Mouse (Mus musculus) thymus, postnatal 10 days (tissue): ENCODE results near the gene Gucy1b2.

Experiments
- DNase-seq, 2 experiments: peaks; one replicate each; pipeline ENCODE4 v3.0.0; 2021; ENCODE audit warnings: low spot score in 2 of 2

The Gucy1b2 gene

DNA sequence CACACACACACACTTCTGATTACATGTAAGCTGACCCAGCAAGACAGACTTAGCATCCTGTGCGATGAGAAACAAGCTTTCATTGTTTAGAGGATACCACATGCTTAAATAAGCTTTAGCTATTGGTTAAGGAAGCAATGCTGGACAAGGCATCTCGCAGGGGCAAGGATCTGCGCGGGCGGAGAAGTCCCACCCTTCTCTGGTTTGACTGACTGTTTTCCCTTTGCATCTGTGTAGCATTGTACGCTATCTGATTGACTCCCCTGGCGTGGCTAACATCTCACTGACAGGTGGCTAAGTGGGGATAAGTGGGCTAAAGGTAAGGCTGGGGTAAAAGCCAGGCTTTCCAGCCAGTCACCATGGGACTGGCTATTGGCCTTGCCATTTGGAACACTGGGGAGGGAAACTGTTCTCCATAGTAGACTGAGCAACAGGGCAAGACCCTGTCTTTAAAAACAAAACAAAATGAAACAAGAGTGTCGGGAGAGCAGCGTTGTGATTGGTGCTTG lies at the start of gene Gucy1b2:
Gene Gucy1b2, minus strand, starts transcription at position 51 of the 509 bp plus-strand sequence.
- no peak for DNase-seq

DNA sequence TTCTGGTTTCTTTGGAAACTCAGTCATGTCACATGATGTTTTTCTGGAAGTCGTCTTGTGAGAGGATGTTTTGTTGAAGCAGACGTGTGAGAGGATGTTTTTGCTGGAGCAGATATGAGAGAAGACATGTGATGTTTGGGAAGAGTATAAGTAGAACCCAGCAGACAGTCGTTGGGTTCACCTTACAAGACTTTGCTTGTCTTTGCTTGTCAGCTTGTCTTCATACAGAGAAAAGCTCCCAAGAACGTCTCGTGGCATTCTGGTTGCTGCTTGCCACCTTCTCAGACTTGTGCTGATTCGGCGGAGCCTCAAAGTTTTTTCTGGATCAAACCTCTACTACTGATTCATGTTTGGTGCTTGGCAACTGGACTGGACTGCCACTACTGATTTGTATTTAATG lies 41.3 kb upstream of the Gucy1b2 start:
- no peak for DNase-seq

DNA sequence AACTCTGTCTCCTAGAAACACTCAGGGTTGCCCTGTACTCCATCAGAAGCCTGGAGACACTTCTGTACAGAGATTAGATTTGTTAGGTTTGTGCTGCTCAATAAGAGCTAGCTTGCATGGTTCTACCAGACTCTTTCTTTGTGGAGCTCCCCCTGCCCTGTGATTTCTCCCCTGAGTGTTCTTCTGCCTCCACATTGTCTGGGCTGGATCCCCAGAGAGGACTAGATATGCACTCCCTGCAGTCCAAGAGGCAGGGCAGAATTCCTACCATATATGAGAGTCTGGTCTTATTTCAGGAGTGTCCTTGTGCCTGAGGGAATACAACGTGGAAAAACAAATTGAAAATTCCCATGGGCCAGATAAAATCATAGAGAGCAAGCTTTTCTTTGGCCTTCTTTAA lies 40.4 kb upstream of the Gucy1b2 start:
- no peak for DNase-seq

DNA sequence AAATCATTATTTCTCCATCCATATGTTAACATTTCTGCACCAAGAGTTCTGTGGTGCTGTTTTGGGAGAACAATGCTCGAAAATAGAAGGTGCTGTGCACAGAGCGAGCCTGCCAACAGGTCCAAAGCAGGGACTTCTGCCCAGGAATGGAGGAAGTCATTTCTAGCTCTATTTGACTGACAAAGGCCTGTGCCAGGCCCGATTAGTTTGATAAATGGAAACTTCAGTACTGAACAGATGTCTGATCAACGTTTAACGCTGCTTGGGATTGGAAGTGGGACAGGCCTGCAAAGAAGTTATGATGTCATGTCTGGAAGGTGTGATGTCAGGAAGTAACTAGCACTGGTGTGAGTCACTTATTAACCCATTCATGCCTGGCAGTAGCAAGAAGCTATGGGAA lies 37.4 kb upstream of the Gucy1b2 start:
- DNase-seq, result no peak

DNA sequence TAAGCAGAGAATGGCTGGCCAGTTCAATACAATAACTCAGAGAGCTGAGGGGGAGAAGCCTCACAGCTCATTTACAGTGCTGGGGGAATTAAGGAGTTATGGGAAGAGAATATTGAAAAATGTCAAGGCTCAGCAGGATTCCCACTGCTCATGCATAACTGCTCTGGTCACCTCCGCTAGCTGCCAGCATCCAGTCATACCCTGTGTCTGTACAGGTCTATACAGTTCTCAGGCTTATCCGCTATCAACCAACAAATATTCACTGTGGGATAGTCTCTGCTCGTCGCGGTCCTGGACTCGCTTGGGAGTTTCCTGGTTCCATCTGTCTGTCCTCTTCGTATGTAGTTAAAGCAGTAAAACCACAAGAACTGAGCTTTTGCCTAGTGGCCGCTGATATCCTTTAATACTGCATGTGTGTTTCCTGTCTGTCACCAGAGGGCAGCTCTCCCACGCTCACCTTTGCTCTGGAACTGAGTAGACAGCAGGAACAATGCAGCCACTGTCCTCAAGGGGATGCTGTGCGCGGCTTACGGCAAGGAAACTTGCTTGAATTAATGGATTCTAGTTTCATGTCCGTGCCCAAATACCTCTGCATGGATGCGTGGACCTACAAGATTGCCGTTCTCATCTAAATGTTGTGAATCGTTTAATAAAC lies 36.2 kb upstream of the Gucy1b2 start:
- peak; percentile 15 to 33 for DNase-seq

DNA sequence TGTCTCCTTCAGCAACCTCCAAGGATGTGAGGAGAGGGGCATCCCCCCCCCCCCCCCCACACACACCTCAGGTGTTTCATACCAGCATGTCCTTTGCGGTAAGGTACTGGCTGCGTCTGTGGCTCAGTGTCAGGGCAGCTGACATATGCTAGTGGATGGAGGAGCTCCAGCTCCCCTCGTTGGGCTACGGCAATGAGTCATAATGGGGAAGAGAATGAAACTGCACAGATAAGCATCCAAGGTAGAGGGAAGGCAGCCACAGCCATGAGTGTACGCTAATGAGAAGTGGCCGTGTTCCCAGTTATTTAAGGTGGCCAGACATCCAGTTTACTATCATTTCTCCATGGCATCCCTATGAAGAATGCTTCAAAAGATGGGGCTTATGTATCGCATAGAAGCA lies 32.2 kb upstream of the Gucy1b2 start:
- no peak for DNase-seq

DNA sequence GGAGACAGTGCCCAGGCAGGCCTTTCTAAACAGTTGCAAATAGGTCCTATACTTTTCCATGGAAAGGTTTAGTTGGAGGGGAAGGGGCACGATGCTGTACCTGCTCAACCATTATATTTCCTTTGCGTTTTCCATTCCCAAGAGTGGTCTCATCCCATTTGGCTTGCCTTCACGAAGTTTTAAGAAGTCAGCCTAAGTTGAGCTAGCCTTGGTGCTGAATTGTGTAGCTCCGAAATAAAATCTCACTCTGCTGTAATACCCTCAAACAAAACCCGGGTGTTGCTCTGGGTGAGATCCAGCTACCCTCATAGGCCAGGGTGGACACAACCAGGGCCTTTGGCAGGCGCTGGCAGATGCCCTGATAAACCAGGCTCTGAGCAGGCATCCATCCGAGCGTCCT lies 25.3 kb upstream of the Gucy1b2 start:
- no peak for DNase-seq

DNA sequence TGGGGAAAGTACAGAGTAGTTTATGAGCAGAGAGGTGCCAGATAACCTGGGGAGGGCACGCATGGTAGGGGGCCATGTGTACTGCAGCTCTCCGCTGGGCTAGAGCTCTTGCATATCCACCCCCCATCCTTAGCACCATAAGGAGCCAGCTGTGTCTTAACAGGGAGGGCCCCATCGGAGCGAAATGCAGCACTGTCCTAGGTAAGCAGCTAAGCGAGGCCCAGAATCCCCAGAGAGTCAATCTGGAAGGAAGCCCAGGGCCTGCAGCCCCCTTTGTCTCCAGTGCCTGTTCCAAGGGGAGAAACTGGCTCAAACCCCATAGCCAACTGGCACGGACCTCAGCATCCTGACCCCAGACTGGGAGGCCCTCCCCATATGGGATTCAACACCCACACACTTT lies 23.3 kb upstream of the Gucy1b2 start:
- no peak for DNase-seq

DNA sequence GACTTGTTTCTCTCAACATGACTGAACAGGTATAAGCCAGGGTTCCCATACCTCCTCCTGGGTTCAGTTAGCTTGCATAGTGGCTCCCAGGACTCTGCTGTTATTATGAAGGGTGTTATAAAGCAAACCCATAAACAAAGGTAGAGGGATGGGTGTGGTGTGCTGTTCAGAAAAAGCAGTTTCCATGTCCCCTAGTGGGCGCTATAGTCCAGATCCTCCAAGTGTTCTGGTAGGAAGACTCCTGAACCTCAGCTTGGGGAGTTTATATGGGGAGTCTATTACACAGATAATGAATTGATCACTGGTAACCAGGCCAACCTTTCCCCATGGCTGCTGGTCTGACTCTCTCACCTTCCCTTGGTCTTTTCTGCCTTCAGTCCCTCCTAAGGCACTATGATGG lies 18.4 kb upstream of the Gucy1b2 start:
- no peak for DNase-seq

DNA sequence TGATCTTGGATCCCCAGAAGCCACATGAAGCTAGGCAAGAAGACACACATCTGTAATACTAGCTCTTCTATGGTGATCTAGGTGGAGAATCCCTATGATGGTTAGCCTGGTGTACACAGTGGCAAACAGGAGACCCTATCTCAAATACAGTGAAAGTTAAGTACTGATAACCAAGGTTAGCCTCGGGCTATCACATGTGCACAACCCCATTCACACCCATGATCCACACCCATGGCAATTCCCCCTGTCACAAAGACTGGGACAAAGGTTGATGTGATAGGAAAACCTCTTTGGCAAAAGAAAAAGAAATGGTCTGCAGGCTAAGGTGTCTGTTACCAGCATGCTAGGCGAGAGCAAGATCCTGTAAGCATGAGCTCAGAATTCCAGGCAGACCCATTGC lies 16.0 kb upstream of the Gucy1b2 start:
- DNase-seq, result no peak

DNA sequence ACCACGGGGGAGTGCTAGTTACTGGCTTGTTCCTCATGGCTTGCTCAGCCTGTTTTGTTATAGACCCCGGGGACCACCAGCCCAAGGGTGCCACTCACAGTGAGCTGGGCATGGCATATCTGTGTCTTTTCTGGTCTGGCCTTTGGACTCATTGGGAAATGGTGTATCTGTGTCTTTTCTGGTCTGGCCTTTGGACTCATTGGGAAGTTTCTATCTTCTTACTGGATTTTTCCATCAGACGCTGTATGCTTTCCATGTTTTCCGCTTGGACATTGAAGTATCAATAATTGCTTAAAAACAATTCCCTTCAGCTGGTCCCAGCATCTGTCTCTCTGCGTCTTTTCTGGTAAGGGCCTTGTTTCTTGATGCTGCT lies 12.7 kb upstream of the Gucy1b2 start:
- no peak for DNase-seq

DNA sequence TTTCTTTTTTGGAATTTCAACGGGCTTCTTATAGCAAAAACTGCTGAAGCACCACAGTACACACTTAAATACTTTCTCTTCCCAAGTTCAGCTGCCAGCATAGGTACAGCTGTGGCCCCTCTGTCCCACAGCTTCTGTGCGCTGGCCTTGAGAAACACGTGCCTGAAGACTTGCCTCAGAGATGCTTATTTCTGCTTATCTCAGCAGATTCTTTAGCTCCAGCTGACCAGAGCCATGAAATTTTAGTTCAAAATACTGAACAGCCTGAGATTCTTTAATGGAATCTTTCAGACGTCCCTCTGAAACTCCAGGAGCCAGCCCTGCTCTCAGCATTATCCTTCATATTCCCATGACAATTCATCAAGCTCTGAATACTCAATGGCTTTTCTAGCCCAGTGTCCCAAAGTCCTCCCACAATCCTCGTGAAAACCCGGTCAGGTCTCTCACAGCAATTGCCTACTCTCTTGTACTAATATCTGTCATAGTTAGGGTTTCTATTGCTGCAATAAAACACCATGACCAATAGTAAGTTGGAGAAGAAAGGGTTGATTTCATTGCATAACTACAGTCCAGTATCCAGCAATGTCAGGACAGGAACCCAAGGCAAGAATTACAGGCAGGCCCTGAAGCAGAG lies 12.1 kb upstream of the Gucy1b2 start:
- no peak for DNase-seq

DNA sequence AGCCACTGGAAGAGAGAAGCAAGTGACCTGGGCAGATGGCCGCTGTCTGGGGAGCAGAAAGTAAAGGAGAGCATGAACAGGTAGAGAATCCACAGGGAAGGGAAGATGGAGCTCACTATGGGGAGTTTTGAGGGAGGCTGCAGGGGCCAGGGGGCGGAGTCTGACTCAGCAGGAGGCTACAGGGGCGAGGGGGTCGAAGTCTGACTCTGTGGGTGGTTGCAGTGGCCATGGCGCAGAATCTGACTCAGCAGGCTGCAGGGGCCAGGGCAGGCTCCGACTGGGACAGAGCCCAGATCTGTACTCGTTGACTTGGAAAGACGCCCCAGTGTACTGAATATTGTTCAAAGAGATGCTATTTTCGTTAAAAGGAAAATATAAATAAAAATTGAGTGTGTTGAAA lies 8.9 kb upstream of the Gucy1b2 start:
- DNase-seq, result no peak

DNA sequence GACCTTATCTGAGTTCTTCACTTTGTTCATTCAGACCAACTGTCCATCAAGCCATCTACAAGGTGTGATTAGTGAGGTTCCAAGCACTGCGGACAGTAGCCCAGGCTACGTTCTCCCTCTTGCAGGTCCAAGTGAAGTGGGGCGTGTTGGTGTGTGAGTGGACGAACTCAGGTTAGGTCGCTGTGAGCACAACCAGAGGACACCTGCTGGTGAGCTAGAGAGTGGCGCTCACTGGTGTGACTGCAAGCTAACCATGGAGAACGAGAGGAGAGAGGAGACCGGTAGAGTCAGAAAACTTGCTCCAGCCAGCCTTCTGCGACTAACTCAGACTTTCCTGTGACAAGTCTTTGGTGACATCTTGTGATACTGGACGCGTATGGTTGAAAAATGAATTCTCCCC lies 3.5 kb upstream of the Gucy1b2 start:
- DNase-seq, result peak in 1 of 2 experiments; percentile 27

DNA sequence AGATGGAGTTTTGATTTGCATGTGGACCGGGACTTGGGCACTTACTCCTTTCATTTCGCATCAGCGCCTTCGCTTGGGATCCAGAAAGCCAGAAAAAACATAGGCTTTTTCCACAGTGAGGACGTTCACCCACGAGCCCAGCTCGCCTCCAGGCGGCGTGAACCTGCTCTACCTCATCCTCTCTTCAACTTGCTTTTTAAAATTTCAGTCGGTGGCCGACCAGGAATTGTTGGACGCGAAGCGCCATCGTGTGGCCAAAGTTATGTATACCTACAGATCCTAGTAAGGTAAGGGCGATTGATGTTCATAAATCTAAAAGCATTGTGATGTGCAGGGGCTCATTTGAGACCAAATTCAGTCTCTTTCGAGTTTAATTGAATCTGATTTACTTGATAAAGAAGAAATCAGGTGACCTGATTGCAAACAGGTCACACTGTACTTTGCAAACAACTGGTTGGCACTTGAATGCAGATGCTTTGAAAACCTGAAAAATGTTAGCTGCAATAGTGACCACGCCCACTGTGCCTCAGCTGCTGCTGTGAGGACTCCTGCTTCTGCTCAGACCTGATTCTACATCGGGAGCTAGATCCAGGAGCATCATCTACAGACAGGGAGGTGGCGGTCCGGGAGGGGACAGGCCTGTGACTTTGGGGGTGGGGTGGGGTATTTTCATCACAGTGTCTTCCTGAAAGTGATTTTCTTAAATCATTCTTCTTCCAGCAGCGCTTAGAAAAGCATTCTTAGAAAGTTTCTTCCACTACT lies 1.5 kb upstream of the Gucy1b2 start:
- peak; percentile 74 to 89 for DNase-seq

DNA sequence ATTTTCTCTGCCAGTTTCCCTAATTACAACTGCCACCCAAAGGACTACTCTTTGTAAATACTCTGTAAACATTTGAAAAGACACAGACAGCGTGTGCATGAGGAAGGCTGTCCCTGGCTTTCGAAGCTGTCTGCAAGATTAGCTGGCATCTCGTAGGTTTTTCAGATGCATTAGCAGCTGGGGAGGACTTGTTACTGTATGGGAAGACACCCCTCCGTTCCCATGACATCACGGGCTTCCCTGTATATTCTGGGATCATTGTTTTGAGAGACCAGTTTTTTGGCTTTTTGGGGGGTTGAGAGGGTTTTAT lies 564 bp downstream of the Gucy1b2 start:
- DNase-seq, result no peak

DNA sequence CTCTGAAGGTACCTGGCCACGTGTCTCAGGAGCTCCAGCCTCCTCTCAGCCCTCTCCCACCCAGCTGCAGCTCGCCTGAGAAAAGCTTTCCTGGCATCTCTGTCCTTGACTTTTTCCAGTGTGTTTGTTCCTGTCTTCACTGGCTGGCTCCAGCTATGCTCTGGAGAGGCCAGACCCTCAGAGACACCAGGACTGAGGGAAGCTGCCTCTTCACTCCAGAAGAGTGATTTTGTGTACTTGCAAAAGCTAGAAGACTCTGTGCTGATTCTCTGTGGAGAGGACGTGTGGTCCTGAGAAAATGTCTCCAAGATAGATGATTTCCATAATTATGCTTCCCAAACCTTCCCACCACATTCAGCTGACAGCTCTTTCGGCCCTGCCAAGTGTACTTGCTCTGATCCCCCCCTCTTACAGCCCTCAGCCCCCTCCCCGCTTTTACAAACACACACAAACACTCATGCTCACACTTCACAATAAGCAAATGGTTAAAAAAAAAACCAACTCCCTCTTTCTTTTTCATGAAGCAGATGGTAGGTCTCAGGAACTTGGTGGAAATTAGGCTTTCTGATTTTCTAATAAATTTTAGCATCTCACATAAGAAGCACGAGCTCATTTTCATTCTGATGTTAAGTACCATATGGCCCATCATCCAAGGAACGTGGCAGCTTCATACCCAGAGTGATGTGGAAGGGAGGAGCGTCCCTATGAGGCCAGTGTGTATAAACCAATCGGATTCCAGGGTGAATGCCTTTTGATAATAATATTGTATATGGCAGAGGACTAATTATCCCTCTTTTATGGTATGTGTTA lies 1.1 kb downstream of the Gucy1b2 start:
- DNase-seq, result no peak

DNA sequence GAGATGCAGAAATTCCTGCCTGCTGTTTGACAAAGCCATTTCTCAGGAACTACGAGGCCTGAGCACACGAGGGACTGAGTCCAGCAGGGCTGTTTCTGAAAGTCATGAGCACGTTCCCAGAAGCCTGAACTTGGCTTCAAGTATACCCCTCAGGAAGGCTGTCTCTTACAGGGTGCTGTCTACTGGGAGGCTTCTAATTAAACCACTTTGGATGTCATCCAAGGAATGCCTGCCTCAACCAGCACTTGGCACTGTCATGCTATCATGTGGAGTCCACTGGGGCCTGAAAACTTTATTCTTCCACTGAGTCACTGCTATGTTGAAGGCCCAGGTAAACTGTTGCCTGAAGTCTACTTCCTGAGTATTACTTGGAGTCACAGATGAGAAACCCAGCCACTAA lies 2.0 kb downstream of the Gucy1b2 start:
- no peak for DNase-seq

DNA sequence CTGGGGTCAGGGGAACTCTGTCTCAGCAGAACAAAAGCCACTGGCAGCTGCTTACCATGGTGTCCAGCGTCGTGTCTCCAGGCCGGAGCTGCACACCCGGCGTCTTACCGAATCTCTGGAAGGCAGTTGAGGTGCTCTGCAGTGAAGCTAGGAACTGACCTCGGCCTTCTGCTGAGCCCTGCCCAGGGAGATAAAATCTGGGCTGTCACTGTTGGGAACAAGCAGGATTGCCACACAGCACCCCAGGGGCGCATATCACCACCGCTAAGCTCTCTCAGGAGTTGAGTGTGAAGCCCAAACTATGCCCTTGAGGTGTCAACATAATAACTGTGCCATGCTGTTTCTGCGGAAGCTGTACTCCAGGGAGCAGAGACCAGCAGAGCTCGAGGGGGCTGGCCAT lies 2.8 kb downstream of the Gucy1b2 start:
- DNase-seq, result no peak

DNA sequence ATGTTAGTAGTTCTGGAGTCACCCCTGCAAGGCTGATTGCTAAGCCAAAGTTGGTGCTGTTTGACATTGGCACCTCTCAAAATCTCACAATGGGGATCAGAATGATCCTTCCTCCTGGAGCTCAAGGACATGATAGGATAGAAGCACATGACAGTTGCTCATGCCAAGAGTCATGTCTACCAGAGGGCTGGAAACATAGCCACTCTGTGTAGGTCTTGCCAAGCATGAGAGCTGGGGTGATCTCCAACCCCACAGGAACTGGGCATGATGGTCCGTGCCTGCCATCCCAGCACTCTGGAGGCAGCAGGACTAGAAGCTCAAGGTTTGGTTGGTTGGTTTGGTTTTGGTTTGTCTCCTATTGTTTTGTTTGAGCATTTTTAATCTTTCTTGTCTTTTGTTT lies 5.4 kb downstream of the Gucy1b2 start:
- no peak for DNase-seq

DNA sequence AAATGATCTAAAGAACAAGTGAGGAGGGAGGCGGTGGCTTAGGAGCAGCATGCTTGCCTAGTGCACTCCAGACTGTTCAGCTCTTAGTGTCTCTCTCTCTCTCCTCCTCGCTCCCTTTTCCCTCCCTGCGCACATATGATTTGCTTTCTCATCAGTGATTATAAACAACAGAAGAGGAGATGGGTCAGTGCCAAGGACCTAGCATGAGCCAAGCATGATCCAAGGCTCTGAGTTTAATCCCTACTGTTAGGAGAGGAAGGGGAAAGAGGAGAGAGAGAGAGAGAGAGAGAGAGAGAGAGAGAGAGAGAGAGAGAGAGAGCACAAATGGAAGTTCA lies 8.9 kb downstream of the Gucy1b2 start:
- no peak for DNase-seq

DNA sequence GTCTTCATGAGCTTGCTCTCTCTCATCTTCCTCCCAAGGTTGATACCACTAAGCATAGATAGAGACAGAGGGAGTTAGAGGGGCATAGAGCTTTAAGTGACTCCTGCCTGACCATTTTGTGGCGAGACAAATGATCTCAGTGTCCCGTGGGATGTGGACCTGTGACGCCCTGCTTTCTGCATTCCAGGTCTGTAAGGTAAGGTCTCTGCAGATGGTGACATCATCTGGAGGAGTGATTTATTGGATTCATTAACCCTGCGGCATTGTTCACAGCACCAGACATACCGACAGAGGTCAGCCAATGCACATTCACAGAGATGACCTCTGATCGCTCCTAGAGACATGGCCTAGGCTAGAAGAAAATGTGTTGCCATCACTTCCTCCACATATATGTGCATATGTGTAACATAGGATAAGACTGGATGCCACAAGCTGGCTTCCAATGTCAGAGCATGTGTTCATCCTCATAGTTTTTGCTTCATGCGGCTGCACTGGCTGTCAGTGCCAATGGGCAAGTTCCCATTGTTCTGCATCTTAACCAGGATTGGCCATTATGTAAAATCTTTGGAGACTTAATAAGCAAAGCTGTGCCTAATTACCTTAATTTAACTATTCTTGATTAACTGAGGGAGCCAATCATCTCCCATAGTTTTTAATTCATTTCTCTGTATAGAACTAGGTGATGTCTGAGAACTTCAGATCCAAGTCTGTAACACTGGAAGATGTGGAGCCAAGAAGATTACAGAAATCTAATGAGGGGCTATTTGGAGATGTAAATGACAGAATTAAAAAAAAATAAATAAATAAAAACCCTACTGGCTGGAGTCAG lies 9.5 kb downstream of the Gucy1b2 start:
- DNase-seq, result no peak
